Mouse (Mus musculus) embryonic fibroblast, embryonic 13.5 days (primary cell): ENCODE data around the gene Rsrp1.

Experiments used
- CTCF ChIP-seq: IDR thresholded peaks from 2 replicates; pipeline ENCODE4 v1.5.1; 2011; ENCODE audit warnings: mild to moderate bottlenecking, control low read depth, low read length, moderate library complexity, borderline replicate concordance; ENCODE audit not compliant: insufficient read depth
- POLR2A ChIP-seq: IDR thresholded peaks from 2 replicates; pipeline ENCODE4 v1.6.1; 2011; ENCODE audit warnings: low read depth, mild to moderate bottlenecking, control low read depth, low read length, moderate library complexity

DNA sequence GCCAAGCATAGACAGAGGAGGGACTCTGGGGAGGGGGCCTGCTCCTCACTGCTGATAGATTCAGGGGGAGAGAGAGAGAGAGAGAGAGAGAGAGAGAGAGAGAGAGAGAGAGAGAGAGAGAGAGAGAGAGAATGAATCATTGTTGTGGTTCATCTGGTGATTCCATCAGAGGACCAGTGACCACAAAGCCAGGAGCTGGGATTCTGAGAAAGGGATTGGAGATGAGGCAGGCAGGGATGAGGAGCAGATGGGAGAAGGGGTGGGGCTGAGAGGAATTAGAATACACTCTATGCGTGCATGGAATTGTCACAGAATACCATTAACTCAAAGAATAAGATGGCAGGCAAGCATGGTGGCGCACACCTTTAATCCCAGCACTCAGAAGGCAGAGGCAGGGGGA is 31.8 kb downstream of the Rsrp1 start:
- TF ChIP-seq POLR2A: no peak
- no peak for TF ChIP-seq CTCF
